Mouse (Mus musculus): ENCODE results near the gene Capns2. TPM values are rescaled to one million over a fixed set of nuclear protein-coding genes. Genes with fewer than 3 reads are reported as not detected.
A peak's percentile ranks its signal among the peaks of the same experiment; 100 is the strongest.
"Not testable (repeated sequence)": the region's sequence is repeated elsewhere in the genome, so short reads cannot be mapped to it uniquely, and the experiment has no call there.

Capns2 gene
- polyA plus RNA-seq, 1 experiment from 2014 or later: 7.5 TPM

DNA sequence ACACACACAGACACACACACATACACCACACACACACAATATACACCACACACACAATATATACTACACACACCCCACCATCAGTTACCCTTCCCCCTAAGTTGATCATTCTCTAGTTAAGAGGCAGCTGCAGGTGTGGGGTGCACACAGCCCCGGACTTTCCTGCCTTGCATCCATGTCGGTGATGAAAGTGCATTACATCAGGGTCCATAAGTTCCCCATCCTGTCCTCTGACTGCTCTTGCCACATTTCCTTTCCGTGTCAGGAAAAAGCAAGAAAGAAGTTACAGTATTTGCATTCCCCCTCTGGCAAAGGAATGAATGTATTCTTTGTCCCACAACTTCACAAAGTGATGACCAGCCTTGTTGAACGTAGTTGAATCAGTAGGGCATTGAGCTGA is 20.0 kb upstream of the Capns2 start:
- Histone ChIP-seq H3K4me1 (no peaks in the 10 kb centered on the region), H3K27me3 (replicated peaks) (no peaks in the 10 kb centered on the region), H3K4me2 (no peak overlapping the region), H3K4me3 (replicated peaks) (no peak overlapping the region), H3K9ac (no peak overlapping the region), H3K27ac (no peak overlapping the region), H3K36me3 (no peaks in the 10 kb centered on the region), H3K9me3 (no peaks in the 10 kb centered on the region)
- WGBS: 54% methylated on average over 4 of the region's 4 CpGs
- no peak for ATAC-seq (ENCODE audit: insufficient read depth, low FRiP score, low read depth)

DNA sequence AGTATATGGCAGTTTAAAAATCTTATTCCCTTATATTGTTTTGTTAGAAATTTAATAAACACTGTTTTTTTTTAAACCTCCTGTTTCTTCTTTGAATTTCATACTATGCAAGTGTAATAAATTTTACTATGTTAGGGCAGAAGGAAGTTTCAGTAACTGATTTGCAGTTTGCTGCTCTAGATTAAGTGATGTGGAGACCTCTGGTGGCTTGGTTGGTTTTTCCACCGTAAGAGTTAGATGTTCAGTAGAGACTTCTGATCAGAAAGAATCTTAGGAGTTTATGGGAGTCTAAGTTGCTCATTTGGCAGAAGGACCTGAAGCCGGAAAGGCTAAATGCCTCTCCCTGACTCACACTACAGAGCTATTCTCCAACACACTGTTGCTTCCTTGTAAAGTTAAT is 17.4 kb upstream of the Capns2 start:
- Histone ChIP-seq H3K4me1 (no peaks in the 10 kb centered on the region), H3K27me3 (replicated peaks) (no peaks in the 10 kb centered on the region), H3K9ac (no peak overlapping the region), H3K36me3 (no peaks in the 10 kb centered on the region), H3K9me3 (no peaks in the 10 kb centered on the region), H3K27ac (no peak overlapping the region), H3K4me3 (replicated peaks) (no peak overlapping the region), H3K4me2 (no peak overlapping the region)
- no peak for ATAC-seq (ENCODE audit: insufficient read depth, low FRiP score, low read depth)
- WGBS: 69% methylated on average over 2 of the region's 2 CpGs

DNA sequence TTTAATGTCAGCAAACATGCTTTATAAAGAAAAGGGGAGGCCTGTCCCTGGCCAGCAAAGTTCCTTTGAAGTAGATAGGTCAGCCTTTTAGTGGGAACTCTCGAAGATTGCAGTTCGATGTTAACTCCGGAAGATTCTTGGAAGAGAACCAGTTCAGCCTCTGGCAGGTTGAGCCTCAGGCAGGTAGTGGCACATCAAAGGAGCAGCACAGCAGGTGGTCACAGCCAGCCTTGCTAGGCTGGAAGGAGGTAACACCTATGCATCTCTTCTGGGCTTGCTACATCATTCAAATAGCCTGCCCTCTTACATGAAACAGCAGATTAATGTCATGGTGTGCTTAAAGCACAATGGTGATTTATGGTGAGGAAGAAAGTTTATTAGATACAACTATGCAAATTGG is 9.0 kb upstream of the Capns2 start:
- not testable (repeated sequence) for H3K36me3 ChIP-seq; H3K4me1 ChIP-seq; H3K4me3 ChIP-seq (replicated peaks); ATAC-seq (ENCODE audit: insufficient read depth, low FRiP score, low read depth); H3K27me3 ChIP-seq (replicated peaks); H3K27ac ChIP-seq; H3K9ac ChIP-seq; H3K9me3 ChIP-seq; H3K4me2 ChIP-seq
- WGBS: 57% methylated on average over 3 of the region's 3 CpGs

DNA sequence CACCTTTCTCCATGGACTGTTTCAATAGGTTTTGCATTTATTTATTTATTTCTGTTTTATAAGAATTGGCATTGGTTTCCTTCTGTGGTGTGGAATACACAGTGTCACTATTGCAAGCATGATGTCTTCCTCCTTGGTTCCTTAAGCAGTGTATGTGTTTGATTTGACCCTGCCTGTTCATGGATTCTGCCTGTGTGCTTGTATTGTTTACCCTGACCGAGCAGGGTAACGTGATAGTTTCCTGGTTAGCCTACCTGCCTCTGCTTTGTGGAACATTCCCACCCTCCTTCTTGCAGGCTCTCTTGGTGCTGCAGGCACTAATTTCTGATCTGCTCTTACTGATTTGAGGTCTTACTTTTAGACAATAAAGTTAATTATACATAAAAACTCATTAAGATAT is 7.3 kb upstream of the Capns2 start:
- Histone ChIP-seq H3K27ac (no peak overlapping the region), H3K4me3 (replicated peaks) (no peak overlapping the region), H3K27me3 (replicated peaks) (no peaks in the 10 kb centered on the region), H3K36me3 (no peaks in the 10 kb centered on the region), H3K4me2 (no peak overlapping the region), H3K9ac (no peak overlapping the region), H3K9me3 (no peaks in the 10 kb centered on the region), H3K4me1 (no peaks in the 10 kb centered on the region)
- 52% methylated on average over 2 of the region's 2 CpGs for WGBS
- ATAC-seq (ENCODE audit: insufficient read depth, low FRiP score, low read depth): no peak

DNA sequence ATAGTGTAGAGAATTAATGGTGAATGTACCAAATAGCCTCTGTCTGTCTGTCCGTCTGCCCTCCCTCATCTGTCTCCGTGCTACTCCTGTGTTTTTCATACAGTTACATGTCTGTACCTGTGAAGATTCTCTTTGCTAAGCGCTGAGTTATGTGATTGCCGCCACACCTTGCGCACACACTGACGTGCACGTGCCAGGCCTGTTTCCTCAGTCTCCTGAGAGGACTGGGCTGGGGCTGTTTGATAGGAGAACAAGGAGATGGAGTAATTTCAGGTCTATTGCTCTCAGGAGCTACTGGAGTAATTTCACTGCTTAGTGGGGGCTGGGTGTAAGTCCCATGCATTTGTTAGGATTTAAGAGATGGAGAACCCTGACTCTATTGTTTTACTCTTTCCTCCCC is 6.2 kb upstream of the Capns2 start:
- Histone ChIP-seq H3K27me3 (replicated peaks) (no peaks in the 10 kb centered on the region), H3K9me3 (no peaks in the 10 kb centered on the region), H3K4me2 (no peak overlapping the region), H3K9ac (no peak overlapping the region), H3K36me3 (no peaks in the 10 kb centered on the region), H3K4me3 (replicated peaks) (no peak overlapping the region), H3K4me1 (no peaks in the 10 kb centered on the region), H3K27ac (peak overlapping the region; percentile 51; the same call in 1 of the 2 replicates)
- WGBS: 76% methylated on average over 7 of the region's 7 CpGs
- ATAC-seq (ENCODE audit: insufficient read depth, low FRiP score, low read depth): peak; percentile 79

DNA sequence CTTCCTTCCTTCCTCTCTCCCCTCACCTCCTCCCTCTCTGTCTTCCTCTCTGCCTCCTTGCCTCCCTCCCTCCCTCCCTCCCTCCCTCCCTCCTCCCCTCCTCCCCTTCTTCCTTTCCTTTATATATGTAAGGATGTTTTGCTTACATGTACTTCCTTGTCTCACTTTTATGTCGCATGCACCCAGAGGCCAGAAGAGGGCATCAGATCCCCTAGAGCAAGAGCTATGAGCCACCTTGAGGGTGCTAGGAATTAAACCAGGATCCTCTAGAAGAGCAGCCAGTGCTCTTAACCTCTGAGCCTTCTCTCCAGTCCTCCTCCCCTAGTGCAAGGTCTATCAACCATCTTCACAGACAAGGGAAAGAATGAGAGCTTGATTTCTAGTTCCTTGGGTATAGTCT is 5.2 kb upstream of the Capns2 start:
- 72% methylated on average over 1 of the region's 1 CpGs for WGBS
- no peaks in the 10 kb centered on the region for H3K4me1 ChIP-seq
- no peak overlapping the region for H3K27ac ChIP-seq
- ATAC-seq (ENCODE audit: insufficient read depth, low FRiP score, low read depth): no peak
- H3K27me3 ChIP-seq (replicated peaks): no peaks in the 10 kb centered on the region
- no peaks in the 10 kb centered on the region for H3K9me3 ChIP-seq
- H3K36me3 ChIP-seq: no peaks in the 10 kb centered on the region
- no peak overlapping the region for H3K4me2 ChIP-seq
- no peak overlapping the region for H3K4me3 ChIP-seq (replicated peaks)
- H3K9ac ChIP-seq: no peak overlapping the region

DNA sequence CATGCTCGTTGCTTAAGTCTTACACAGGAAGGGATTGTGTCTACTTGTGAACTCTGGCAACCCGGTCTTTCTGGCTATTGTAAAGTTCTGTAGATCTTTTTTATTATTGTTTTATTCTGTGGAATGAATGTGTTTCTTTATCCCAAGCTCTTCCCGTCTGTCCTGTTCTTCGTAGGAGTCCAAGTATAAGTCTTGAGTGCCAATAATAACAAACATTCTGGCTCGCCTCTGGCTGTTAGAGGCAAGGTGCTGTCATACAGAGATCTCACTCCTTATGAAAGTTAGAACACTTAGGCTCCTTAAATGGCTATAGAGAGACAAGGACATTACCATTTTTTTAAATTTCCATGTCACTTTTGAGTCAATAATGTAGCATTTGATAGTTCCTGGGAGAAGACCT is 4.6 kb upstream of the Capns2 start:
- H3K9ac ChIP-seq: no peak overlapping the region
- no peaks in the 10 kb centered on the region for H3K4me1 ChIP-seq
- 55% methylated on average over 5 of the region's 5 CpGs for WGBS
- H3K36me3 ChIP-seq: no peaks in the 10 kb centered on the region
- ATAC-seq (ENCODE audit: insufficient read depth, low FRiP score, low read depth): no peak
- H3K4me3 ChIP-seq (replicated peaks): no peak overlapping the region
- H3K4me2 ChIP-seq: no peak overlapping the region
- H3K9me3 ChIP-seq: no peaks in the 10 kb centered on the region
- no peaks in the 10 kb centered on the region for H3K27me3 ChIP-seq (replicated peaks)
- no peak overlapping the region for H3K27ac ChIP-seq

DNA sequence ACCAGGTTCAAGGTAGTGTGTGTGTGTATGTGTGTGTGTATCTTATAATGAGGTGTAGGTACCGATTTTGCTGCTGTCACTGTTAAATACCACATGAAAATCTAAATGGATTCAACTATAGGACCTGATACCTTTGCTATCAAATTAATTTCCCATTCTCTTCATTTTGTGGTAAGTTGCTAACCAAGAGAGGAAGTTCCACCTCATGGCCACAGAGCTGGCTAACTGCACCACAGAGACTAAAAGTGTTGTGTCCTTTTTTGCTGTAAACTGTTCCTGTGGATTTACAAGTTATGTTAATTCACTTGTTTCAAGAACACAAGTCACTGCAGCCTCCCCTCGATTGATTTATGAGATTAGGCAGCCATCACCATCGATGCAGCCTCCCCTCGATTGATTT is 3.4 kb upstream of the Capns2 start:
- 71% methylated on average over 4 of the region's 4 CpGs for whole genome bisulfite sequencing
- Histone ChIP-seq H3K36me3 (no peaks in the 10 kb centered on the region), H3K4me2 (no peak overlapping the region), H3K9ac (no peak overlapping the region), H3K9me3 (no peaks in the 10 kb centered on the region), H3K27me3 (replicated peaks) (no peaks in the 10 kb centered on the region), H3K4me3 (replicated peaks) (no peak overlapping the region), H3K27ac (no peak overlapping the region), H3K4me1 (no peaks in the 10 kb centered on the region)
- ATAC-seq (ENCODE audit: insufficient read depth, low FRiP score, low read depth): no peak

DNA sequence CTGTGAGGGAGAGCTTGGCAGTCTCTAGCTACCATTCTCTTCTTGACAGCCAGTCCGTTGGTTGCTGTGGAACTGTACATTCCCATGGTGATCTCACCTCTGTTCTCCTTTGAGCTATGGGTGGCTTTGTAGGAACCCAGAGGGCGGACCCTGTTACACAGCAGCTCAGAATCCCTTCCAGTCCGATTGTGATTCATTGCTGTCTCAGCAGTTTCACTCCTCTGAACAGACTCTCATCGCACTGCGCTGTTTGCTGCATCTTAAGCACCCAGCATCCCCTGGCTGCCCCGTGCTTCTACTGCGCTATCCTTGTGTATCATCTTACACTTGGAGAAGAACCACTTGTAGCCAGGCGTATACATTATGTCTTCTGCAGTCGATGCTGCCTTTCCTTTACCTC is 1.6 kb upstream of the Capns2 start:
- H3K9ac ChIP-seq: no peak overlapping the region
- no peaks in the 10 kb centered on the region for H3K4me1 ChIP-seq
- H3K9me3 ChIP-seq: no peaks in the 10 kb centered on the region
- ATAC-seq (ENCODE audit: insufficient read depth, low FRiP score, low read depth): no peak
- 70% methylated on average over 9 of the region's 9 CpGs for WGBS
- H3K4me3 ChIP-seq (replicated peaks): no peak overlapping the region
- H3K4me2 ChIP-seq: no peak overlapping the region
- H3K27me3 ChIP-seq (replicated peaks): no peaks in the 10 kb centered on the region
- H3K27ac ChIP-seq: no peak overlapping the region
- H3K36me3 ChIP-seq: no peaks in the 10 kb centered on the region

DNA sequence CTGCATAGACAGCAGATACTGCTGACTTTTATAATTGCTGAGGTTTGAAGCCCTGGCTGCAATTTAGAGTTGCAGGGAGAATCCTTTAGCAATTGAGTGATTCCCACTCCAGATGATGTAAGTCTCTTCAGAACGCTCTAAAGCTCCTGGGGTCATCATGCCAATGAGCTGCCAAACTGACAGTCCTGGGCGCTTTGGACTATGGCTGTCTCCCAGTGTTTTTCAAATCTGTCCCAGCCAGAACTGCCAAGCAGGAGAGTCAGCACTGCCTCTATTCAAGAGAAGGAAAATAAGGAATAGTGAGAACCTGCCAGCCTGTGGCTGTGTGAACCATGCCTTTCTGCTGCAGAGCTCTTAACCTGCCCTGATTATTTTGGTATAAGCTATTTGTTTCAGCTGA is 1.8 kb downstream of the Capns2 start:
- Histone ChIP-seq H3K4me3 (replicated peaks) (no peak overlapping the region), H3K27me3 (replicated peaks) (no peaks in the 10 kb centered on the region), H3K4me2 (no peak overlapping the region), H3K9me3 (no peaks in the 10 kb centered on the region), H3K36me3 (no peaks in the 10 kb centered on the region), H3K27ac (no peak overlapping the region), H3K4me1 (no peaks in the 10 kb centered on the region), H3K9ac (no peak overlapping the region)
- no peak for ATAC-seq (ENCODE audit: insufficient read depth, low FRiP score, low read depth)
- 76% methylated on average over 2 of the region's 2 CpGs for WGBS

DNA sequence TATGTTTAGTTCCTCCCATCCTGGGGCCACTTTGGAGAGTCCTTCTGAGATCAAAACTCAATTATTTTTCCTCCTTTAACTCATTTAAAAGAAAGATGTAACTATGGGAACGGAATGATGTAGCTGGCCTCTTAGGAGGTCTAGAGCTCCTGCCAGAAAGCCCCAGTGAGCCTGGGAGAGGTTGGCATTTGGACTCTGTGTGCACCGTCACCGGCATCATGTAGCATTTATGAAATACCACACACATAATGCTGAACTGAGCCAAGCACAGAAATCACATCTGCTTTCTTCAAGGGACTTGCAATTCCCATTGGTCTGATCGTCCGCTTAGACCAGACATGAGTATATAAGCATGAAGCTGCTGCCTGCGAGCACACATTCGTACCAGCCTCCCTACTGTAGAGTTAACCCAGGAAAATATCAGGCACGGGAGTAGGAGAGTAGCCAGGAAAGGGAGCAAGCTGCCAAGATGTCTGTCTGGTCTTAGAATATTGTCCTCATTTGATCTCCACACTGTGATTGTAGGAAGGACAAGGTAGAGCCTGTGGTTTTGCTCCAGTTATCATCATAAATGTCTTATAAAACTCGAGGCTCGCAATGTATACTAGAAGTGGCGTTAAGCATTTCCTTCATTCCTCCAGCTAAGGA is 2.4 kb downstream of the Capns2 start:
- Histone ChIP-seq H3K4me3 (replicated peaks) (no peak overlapping the region), H3K9me3 (no peaks in the 10 kb centered on the region), H3K27me3 (replicated peaks) (no peaks in the 10 kb centered on the region), H3K27ac (no peak overlapping the region), H3K4me1 (no peaks in the 10 kb centered on the region), H3K9ac (no peak overlapping the region), H3K4me2 (no peak overlapping the region), H3K36me3 (no peaks in the 10 kb centered on the region)
- no peak for ATAC-seq (ENCODE audit: insufficient read depth, low FRiP score, low read depth)
- 85% methylated on average over 11 of the region's 11 CpGs for WGBS

DNA sequence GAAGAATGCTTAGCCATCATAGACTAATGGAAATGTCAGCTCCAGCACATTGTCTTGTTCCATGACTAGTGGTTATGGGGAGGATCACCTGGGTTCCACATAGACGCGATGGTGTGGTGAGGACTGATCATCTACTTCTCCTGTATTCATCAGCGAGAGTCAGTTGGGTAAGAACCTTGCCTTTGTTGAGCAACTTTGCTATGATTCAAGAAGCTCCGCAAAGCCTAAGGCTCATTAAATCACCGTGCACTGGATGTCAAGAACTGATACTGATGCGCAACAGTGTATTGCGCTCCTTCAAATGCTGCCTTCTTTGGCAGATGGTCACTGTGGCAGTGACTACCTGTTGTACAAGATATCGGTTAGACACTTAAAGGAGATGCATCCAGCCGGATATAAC is 5.3 kb downstream of the Capns2 start:
- WGBS: 95% methylated on average over 9 of the region's 9 CpGs
- H3K27me3 ChIP-seq (replicated peaks): no peaks in the 10 kb centered on the region
- H3K4me1 ChIP-seq: no peaks in the 10 kb centered on the region
- no peaks in the 10 kb centered on the region for H3K36me3 ChIP-seq
- H3K9ac ChIP-seq: no peak overlapping the region
- H3K27ac ChIP-seq: no peak overlapping the region
- no peak overlapping the region for H3K4me2 ChIP-seq
- ATAC-seq (ENCODE audit: insufficient read depth, low FRiP score, low read depth): no peak
- H3K4me3 ChIP-seq (replicated peaks): no peak overlapping the region
- H3K9me3 ChIP-seq: no peaks in the 10 kb centered on the region

DNA sequence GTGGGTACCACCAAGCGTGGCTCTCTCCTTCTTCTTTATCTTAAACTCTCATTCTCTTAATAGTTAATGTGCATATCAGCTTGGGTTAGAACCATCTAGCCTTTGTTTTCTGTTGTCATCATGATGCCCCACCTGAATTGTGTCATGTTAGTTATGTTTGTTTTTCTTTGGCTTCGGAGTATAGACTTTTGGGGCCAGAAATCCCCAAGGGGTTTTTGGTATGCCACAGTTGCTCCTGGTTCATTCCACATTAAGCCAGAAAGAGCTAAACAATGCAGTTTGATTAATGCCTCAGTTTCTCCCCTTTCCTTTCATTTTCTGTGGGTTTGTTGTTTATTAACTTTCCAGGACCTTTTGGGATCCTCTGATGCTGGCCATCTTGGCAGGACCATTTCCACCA is 7.2 kb downstream of the Capns2 start:
- Histone ChIP-seq H3K4me3 (replicated peaks) (no peak overlapping the region), H3K27ac (no peak overlapping the region), H3K27me3 (replicated peaks) (no peaks in the 10 kb centered on the region), H3K4me1 (no peaks in the 10 kb centered on the region), H3K9ac (no peak overlapping the region), H3K9me3 (no peaks in the 10 kb centered on the region), H3K4me2 (no peak overlapping the region), H3K36me3 (no peaks in the 10 kb centered on the region)
- 88% methylated on average over 2 of the region's 2 CpGs for WGBS
- no peak for ATAC-seq (ENCODE audit: insufficient read depth, low FRiP score, low read depth)
